Mouse (Mus musculus) MEL (cell line): ENCODE measurements at regions not wholly inside any gene's neighbourhood (a gene's known extent, or its start where the extent isn't known, plus 50 kb on each side); places are given as distances from the start of the nearest gene placed in this dataset.

Experiments used
- DNase-seq: peaks from one replicate; pipeline ENCODE4 v3.0.0; 2011; ENCODE audit warnings: low read depth, low spot score
- H3K27ac ChIP-seq: 2 replicates; pipeline ENCODE4 v1.5.1; 2012; ENCODE audit warnings: low read depth, mild to moderate bottlenecking, control low read depth, low read length, moderate library complexity; ENCODE audit not compliant: control insufficient read depth
- H3K27me3 ChIP-seq, 2 experiments: fragments of 150-350 bp in 1 of 2; sonication (generic) in 1 of 2; 2 replicates each; pipeline ENCODE4 v1.6.1; 2012; ENCODE audit warnings: low read length in 2 of 2, mild to moderate bottlenecking in 2 of 2, improper control_type of control experiment in 1 of 2, moderate library complexity in 1 of 2; ENCODE audit not compliant: insufficient read depth in 2 of 2, control insufficient read depth in 1 of 2
- H3K36me3 ChIP-seq, 2 experiments: 2 replicates each; pipeline ENCODE4 v1.6.1; 2012 to 2014; ENCODE audit warnings: low read length in 2 of 2, improper control_type of control experiment in 1 of 2, inconsistent platforms in 1 of 2, mild to moderate bottlenecking in 1 of 2; ENCODE audit not compliant: insufficient read depth in 2 of 2, control insufficient read depth in 1 of 2
- H3K4me1 ChIP-seq, 2 experiments: fragments of 150-350 bp in 1 of 2; sonication (generic) in 1 of 2; 2 replicates each; pipeline ENCODE4 v1.6.1; 2012; ENCODE audit warnings: low read length in 2 of 2, improper control_type of control experiment in 1 of 2, mild to moderate bottlenecking in 1 of 2; ENCODE audit not compliant: insufficient read depth in 2 of 2, control insufficient read depth in 1 of 2
- H3K4me3 ChIP-seq, 2 experiments: fragments of 150-350 bp in 1 of 2; sonication (generic) in 1 of 2; 2 replicates each; pipeline ENCODE4 v1.5.1; 2012; ENCODE audit warnings: low read depth in 2 of 2, low read length in 2 of 2, mild to moderate bottlenecking in 2 of 2, moderate library complexity in 2 of 2, control low read depth in 1 of 2, improper control_type of control experiment in 1 of 2; ENCODE audit not compliant: control insufficient read depth in 1 of 2, insufficient read depth in 1 of 2
- H3K79me2 ChIP-seq: 2 replicates; pipeline ENCODE4 v1.6.1; 2012; ENCODE audit warnings: mild to moderate bottlenecking, low read length, moderate library complexity; ENCODE audit not compliant: control insufficient read depth, poor library complexity, insufficient read depth
- H3K9ac ChIP-seq: 2 replicates; pipeline ENCODE4 v1.6.1; 2012; ENCODE audit warnings: low read depth, mild to moderate bottlenecking, control low read depth, low read length, moderate library complexity; ENCODE audit not compliant: control insufficient read depth, poor library complexity, severe bottlenecking
- H3K9me3 ChIP-seq: fragments of 150-350 bp; sonication (generic); replicated peaks from 2 replicates; pipeline ENCODE4 v1.6.1; 2012; ENCODE audit warnings: mild to moderate bottlenecking, low read length, improper control_type of control experiment, moderate library complexity; ENCODE audit not compliant: insufficient read depth
- BHLHE40 ChIP-seq: IDR thresholded peaks from 2 replicates; pipeline ENCODE4 v1.6.1; 2012; ENCODE audit warnings: low read depth, mild to moderate bottlenecking, inconsistent platforms, low read length, improper control_type of control experiment, borderline replicate concordance
- CHD1 ChIP-seq: IDR thresholded peaks from 2 replicates; pipeline ENCODE4 v1.6.1; 2012; ENCODE audit warnings: low read depth, mild to moderate bottlenecking, inconsistent platforms, low read length, improper control_type of control experiment
- CHD2 ChIP-seq: IDR thresholded peaks from 2 replicates; pipeline ENCODE4 v1.6.1; 2011; ENCODE audit warnings: low read length, improper control_type of control experiment
- E2F4 ChIP-seq: IDR thresholded peaks from 2 replicates; pipeline ENCODE4 v1.6.1; 2011; ENCODE audit warnings: low read depth, low read length, improper control_type of control experiment, borderline replicate concordance
- ELF1 ChIP-seq: IDR thresholded peaks from 2 replicates; pipeline ENCODE4 v1.6.1; 2014; ENCODE audit warnings: low read depth, mild to moderate bottlenecking, inconsistent platforms, low read length, improper control_type of control experiment, moderate library complexity
- EP300 ChIP-seq, 2 experiments: IDR thresholded peaks; 2 replicates each; pipeline ENCODE4 v1.6.1; 2011; ENCODE audit warnings: improper control_type of control experiment in 2 of 2, low read length in 2 of 2, low read depth in 1 of 2, mild to moderate bottlenecking in 1 of 2
- ETS1 ChIP-seq: IDR thresholded peaks from 2 replicates; pipeline ENCODE4 v1.6.1; 2012; ENCODE audit warnings: low read depth, mild to moderate bottlenecking, inconsistent platforms, low read length, improper control_type of control experiment, moderate library complexity
- GABPA ChIP-seq: IDR thresholded peaks from 2 replicates; pipeline ENCODE4 v1.6.1; 2012; ENCODE audit warnings: low read depth, mild to moderate bottlenecking, inconsistent platforms, low read length, improper control_type of control experiment, moderate library complexity
- GATA1 ChIP-seq: IDR thresholded peaks from 2 replicates; pipeline ENCODE4 v1.6.1; 2011; ENCODE audit warnings: low read depth, low read length, improper control_type of control experiment
- HCFC1 ChIP-seq: IDR thresholded peaks from 2 replicates; pipeline ENCODE4 v1.6.1; 2012; ENCODE audit warnings: low read depth, mild to moderate bottlenecking, inconsistent platforms, low read length, improper control_type of control experiment, moderate library complexity
- JUND ChIP-seq: IDR thresholded peaks from 2 replicates; pipeline ENCODE4 v1.6.1; 2011; ENCODE audit warnings: low read depth, mild to moderate bottlenecking, improper control_type of control experiment, low read length
- KAT2A ChIP-seq: conservative IDR thresholded peaks from 2 replicates; pipeline ENCODE4 v1.6.1; 2012; ENCODE audit warnings: low read depth, low read length, improper control_type of control experiment, inconsistent platforms
- MAFK ChIP-seq: IDR thresholded peaks from 2 replicates; pipeline ENCODE4 v1.6.1; 2011; ENCODE audit warnings: low read depth, mild to moderate bottlenecking, low read length, improper control_type of control experiment, borderline replicate concordance
- MAX ChIP-seq: IDR thresholded peaks from 2 replicates; pipeline ENCODE4 v1.6.1; 2011; ENCODE audit warnings: low read length, improper control_type of control experiment
- MEF2A ChIP-seq: IDR thresholded peaks from 2 replicates; pipeline ENCODE4 v1.6.1; 2014; ENCODE audit warnings: low read depth, mild to moderate bottlenecking, inconsistent platforms, low read length, improper control_type of control experiment; ENCODE audit not compliant: poor library complexity, insufficient replicate concordance, severe bottlenecking; ENCODE audit errors: extremely low read depth
- MXI1 ChIP-seq: IDR thresholded peaks from 2 replicates; pipeline ENCODE4 v1.6.1; 2011; ENCODE audit warnings: mild to moderate bottlenecking, low read depth, low read length, improper control_type of control experiment
- MYB ChIP-seq: IDR thresholded peaks from 2 replicates; pipeline ENCODE4 v1.6.1; 2011; ENCODE audit warnings: mild to moderate bottlenecking, low read depth, low read length, improper control_type of control experiment
- MYC ChIP-seq: IDR thresholded peaks from 2 replicates; pipeline ENCODE4 v1.6.1; 2011; ENCODE audit warnings: low read depth, mild to moderate bottlenecking, low read length, improper control_type of control experiment, moderate library complexity
- NELFE ChIP-seq: IDR thresholded peaks from 2 replicates; pipeline ENCODE4 v1.6.1; 2011; ENCODE audit warnings: low read depth, low read length, improper control_type of control experiment
- NRF1 ChIP-seq: IDR thresholded peaks from 2 replicates; pipeline ENCODE4 v1.6.1; 2014; ENCODE audit warnings: low read depth, mild to moderate bottlenecking, inconsistent platforms, low read length, improper control_type of control experiment, moderate library complexity; ENCODE audit not compliant: poor library complexity, insufficient read depth, severe bottlenecking
- POLR2A ChIP-seq, 2 experiments: IDR thresholded peaks; 2 replicates each; pipeline ENCODE4 v1.6.1; 2011 to 2012; ENCODE audit warnings: low read length in 2 of 2, mild to moderate bottlenecking in 2 of 2, control low read depth in 1 of 2, improper control_type of control experiment in 1 of 2, low read depth in 1 of 2, moderate library complexity in 1 of 2; ENCODE audit not compliant: control insufficient read depth in 1 of 2, insufficient read depth in 1 of 2, poor library complexity in 1 of 2
- RAD21 ChIP-seq: IDR thresholded peaks from 2 replicates; pipeline ENCODE4 v1.6.1; 2011; ENCODE audit warnings: mild to moderate bottlenecking, low read depth, low read length, improper control_type of control experiment
- RCOR1 ChIP-seq: IDR thresholded peaks from 2 replicates; pipeline ENCODE4 v1.6.1; 2012; ENCODE audit warnings: low read depth, mild to moderate bottlenecking, inconsistent platforms, low read length, improper control_type of control experiment
- SIN3A ChIP-seq: IDR thresholded peaks from 2 replicates; pipeline ENCODE4 v1.6.1; 2012; ENCODE audit warnings: low read length, improper control_type of control experiment, inconsistent platforms
- SMC3 ChIP-seq: IDR thresholded peaks from 2 replicates; pipeline ENCODE4 v1.6.1; 2011; ENCODE audit warnings: low read depth, low read length, improper control_type of control experiment
- TAL1 ChIP-seq: IDR thresholded peaks from 2 replicates; pipeline ENCODE4 v1.6.1; 2012; ENCODE audit warnings: mild to moderate bottlenecking, inconsistent platforms, low read length, moderate library complexity, mixed read lengths
- TBP ChIP-seq: IDR thresholded peaks from 2 replicates; pipeline ENCODE4 v1.8.0; 2011; ENCODE audit warnings: low read depth, low read length, improper control_type of control experiment
- TCF12 ChIP-seq: IDR thresholded peaks from 2 replicates; pipeline ENCODE4 v1.6.1; 2014; ENCODE audit warnings: low read depth, mild to moderate bottlenecking, inconsistent platforms, low read length, improper control_type of control experiment, moderate library complexity
- USF1 ChIP-seq: IDR thresholded peaks from 2 replicates; pipeline ENCODE4 v1.6.1; 2014; ENCODE audit warnings: low read depth, mild to moderate bottlenecking, inconsistent platforms, low read length, improper control_type of control experiment, moderate library complexity
- ZC3H11A ChIP-seq: IDR thresholded peaks from 2 replicates; pipeline ENCODE4 v1.6.1; 2012; ENCODE audit warnings: low read depth, mild to moderate bottlenecking, inconsistent platforms, low read length, improper control_type of control experiment
- ZKSCAN1 ChIP-seq: IDR thresholded peaks from 2 replicates; pipeline ENCODE4 v1.6.1; 2012; ENCODE audit warnings: low read depth, mild to moderate bottlenecking, inconsistent platforms, low read length, improper control_type of control experiment, moderate library complexity
- ZMIZ1 ChIP-seq: IDR thresholded peaks from 2 replicates; pipeline ENCODE4 v1.6.1; 2012; ENCODE audit warnings: low read depth, mild to moderate bottlenecking, inconsistent platforms, low read length, improper control_type of control experiment, moderate library complexity
- ZNF384 ChIP-seq: IDR thresholded peaks from 2 replicates; pipeline ENCODE4 v1.6.1; 2012; ENCODE audit warnings: low read depth, mild to moderate bottlenecking, inconsistent platforms, low read length, improper control_type of control experiment

GRCm38 (mm10) chr19:32904517-32904916, 147.2 kb downstream of the Pten start (continued):
- TF ChIP-seq MEF2A (peak; percentile 98), GATA1 (peak; percentile 85), RCOR1 (peak; percentile 98), NRF1 (no peak), ELF1 (peak; percentile 42), ZC3H11A (0 out of 2 replicates have a peak, but pooled peaks have one; percentile 7), ZNF384 (peak; percentile 97), TBP (no peak), RAD21 (no peak; the same call in 1 of the 2 replicates), ZMIZ1 (no peak), NELFE (peak; percentile 29; the same call in 1 of the 2 replicates)

DNA sequence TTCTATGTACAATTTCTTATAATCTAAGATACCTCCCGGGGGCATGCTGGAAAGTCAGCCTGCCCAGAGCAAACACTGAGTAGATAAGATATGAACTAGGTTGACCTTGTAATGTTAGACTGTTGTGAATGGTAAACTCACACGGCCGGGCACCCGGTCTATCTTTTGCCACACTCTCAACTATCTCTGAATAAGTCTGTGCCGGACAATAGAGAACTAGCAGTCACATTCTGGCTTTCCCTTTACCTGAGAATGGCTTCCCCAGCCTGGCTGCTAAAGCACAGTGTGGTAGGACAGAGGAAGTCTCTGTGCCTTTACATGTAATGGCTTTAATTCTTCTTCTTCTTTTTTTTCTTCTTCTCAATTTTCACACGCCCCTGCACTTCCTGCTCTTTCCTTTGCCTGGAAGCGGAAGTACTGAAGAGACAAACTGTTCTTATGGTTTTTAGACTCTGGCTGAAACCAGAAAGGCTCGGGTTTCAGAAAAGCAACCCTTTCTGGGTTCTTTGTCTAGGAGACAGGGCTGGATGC, 148.7 kb downstream of the Pten start:
- H3K27ac ChIP-seq: peak overlapping the region; percentile 89
- H3K36me3 ChIP-seq: peaks cover 0 to 16% of the 10 kb centered on the region in 2 experiments; a peak in 2 of 4 replicates
- H3K27me3 ChIP-seq: no peaks in the 10 kb centered on the region
- peak overlapping the region; percentile 48 to 73 for H3K4me3 ChIP-seq
- H3K9me3 ChIP-seq: no peaks in the 10 kb centered on the region
- DNase-seq: peak; percentile 89
- H3K4me1 ChIP-seq: peaks cover 3 to 12% of the 10 kb centered on the region in 2 experiments
- H3K9ac ChIP-seq: peak overlapping the region; percentile 59
- no peaks in the 10 kb centered on the region for H3K79me2 ChIP-seq
- TF ChIP-seq TBP: peak; percentile 64; the same call in 1 of the 2 replicates
- peak in 1 of 2 experiments; percentile 53; a peak in 2 of 4 replicates for TF ChIP-seq POLR2A (IDR thresholded peaks at IDR 0.05; ENCODE audit: control insufficient read depth in 1 of 2, insufficient read depth in 1 of 2, low read depth in 1 of 2, low read length in 2 of 2, poor library complexity in 1 of 2)
- no peak for TF ChIP-seq SMC3
- TF ChIP-seq E2F4: no peak
- no peak for TF ChIP-seq TCF12
- TF ChIP-seq KAT2A: no peak; the same call in 1 of the 2 replicates
- TF ChIP-seq USF1: no peak
- no peak for TF ChIP-seq CHD2
- no peak; the same call in 1 of the 2 replicates for TF ChIP-seq ZKSCAN1
- no peak; the same call in 1 of the 2 replicates for TF ChIP-seq MAX
- TF ChIP-seq ZMIZ1: no peak
- no peak for TF ChIP-seq ZC3H11A
- no peak; the same call in 1 of the 2 replicates for TF ChIP-seq BHLHE40
- TF ChIP-seq RAD21: no peak
- no peak for TF ChIP-seq CHD1
- peak; percentile 70 for TF ChIP-seq SIN3A
- 0 out of 2 replicates have a peak, but pooled peaks have one; percentile 7 for TF ChIP-seq MAFK
- no peak for TF ChIP-seq TAL1
- TF ChIP-seq GABPA: 0 out of 2 replicates have a peak, but pooled peaks have one; percentile 26
- TF ChIP-seq ETS1: peak; percentile 69
- TF ChIP-seq HCFC1: peak; percentile 61
- TF ChIP-seq EP300 (IDR thresholded peaks at IDR 0.05; ENCODE audit: low read depth in 1 of 2, low read length in 2 of 2): peak; percentile 53 to 64; a peak in 3 of 4 replicates
- TF ChIP-seq GATA1: peak; percentile 67; the same call in 1 of the 2 replicates
- peak; percentile 46 for TF ChIP-seq MYB
- TF ChIP-seq MYC: no peak; the same call in 1 of the 2 replicates
- TF ChIP-seq ZNF384: peak; percentile 92
- no peak; the same call in 1 of the 2 replicates for TF ChIP-seq MXI1
- TF ChIP-seq JUND: peak; percentile 33; the same call in 1 of the 2 replicates
